Mouse (Mus musculus) monocyte, adult 2 months (primary cell): Measurements from ENCODE around the gene Itpkc.
A peak's percentile ranks its signal among the peaks of the same experiment; 100 is the strongest.

ENCODE experiments used
- DNase-seq, 2 experiments: peaks; one replicate each; pipeline ENCODE4 v3.0.0; 2022; ENCODE audit warnings: low spot score in 2 of 2, low read depth in 1 of 2

Gene Itpkc

DNA sequence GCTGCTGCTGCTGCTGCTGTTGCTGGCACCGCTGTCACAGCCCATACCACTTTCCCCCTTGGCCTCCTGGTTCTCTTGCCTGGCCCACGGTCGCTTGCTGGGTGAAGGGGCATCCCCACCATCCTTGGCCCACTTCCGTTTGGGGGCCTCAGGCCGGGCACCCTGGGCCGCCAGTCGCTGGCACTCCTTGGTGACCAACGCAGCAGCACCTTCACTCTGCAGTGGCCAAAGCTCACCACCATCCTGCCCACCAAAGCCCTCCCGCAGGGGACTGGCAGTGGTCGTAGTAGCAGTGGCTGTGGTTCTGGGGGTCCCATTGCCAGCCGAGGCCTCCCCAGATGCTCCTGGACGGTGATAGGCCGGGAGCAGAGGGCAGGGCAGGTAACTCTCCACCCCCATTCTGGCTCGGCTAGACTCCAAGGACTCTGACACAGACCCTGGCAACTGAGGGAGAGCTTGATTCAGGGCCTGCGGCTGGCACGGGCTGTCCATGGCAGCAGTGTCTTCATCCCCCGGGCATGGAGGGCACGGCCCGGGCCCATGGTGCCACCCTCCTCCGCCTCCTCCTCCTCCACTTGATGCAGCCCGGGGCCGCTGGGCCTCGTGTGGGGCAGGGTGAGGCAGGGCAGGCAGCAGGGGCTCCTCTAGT, 63.3 kb downstream of the Itpkc start:
- DNase-seq = no peak

DNA sequence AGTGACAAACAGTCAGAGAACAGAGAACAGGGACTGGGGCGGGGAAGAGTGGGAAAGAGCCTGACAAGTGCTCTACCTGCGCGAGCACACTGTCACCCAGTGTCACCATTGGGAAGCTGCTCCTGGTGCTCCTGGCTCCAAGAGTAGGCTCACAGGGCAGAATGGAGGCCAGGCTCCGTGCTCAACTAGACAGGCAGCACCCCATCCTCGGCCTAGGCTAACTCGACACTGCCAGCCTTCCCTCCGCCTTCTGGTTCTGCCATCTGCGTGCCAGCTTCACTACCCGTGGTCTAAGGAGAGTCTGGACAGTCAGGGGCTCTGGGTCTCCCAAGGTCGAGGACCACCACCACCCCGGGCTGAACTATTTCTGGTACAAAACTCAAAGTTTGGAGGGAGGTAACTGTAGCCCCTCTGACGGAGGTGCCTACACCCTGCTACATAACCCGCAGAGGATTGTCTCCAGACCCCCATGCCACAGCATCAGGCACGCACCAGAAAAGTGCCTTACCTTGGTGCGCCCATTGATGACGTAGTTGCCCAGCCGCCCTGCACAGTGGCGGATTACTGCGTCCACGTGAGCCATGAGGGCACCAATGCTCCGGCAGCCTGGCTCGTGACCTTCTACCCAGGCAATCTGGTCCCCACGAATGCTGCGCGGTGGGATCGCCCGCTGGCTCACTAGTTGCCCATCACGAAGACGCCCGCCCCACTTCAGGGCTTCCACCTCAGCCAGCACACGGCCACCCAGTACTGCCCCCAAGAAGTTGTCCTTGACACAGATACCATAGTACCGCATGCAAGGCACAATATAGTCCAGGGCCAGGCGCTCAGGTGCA, 64.1 kb downstream of the Itpkc start:
- DNase-seq = no peak

DNA sequence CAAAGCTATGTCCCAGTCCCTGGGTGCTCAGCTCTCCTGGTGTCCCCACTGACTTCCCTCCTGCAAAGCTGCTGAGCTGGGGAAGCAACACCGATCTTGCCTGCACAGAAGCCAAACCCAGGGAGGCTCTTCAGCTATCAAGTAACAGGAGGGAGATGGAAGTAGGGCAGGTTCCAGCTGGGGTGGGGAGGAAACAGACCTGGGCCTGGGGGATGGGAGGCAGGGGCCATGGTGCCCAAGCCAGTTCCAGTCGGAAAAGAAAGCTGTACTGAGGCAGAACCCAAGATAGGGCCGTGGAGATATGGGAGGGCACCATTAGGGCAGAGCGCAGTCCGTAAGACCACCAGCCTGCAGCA, 65.0 kb downstream of the Itpkc start:
- no peak for DNase-seq

DNA sequence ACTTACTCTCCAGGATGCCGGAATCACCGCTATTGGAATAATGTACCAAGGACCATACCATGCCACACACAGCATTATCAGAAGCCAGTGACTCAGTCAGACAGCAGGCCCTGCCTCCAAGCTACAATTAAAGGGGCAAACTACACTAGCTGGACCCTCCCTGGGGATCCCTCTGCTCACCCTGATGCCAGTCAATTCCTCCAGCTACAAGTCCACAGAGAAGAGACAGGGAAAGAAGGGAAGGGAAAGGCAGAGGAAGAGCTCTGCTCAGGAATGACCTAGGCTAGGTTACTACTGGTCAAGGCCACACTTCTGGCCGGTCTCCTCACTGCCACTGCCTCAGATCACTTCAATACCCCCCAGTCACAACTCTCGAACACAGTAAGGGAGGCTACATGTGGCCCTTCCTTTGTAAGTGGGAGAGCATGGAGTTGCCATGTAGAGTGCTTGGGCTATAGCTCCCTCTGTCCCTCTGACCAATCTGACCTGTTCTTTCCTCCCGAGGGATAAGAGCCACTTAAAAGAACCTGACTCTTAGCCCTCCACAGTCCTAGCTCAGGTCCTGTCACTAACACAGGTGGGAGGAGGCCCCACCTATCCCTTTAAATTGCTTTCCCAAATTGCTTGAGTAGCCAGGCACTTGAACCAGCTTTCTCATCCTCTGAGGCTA, 65.5 kb downstream of the Itpkc start:
- no peak for DNase-seq

DNA sequence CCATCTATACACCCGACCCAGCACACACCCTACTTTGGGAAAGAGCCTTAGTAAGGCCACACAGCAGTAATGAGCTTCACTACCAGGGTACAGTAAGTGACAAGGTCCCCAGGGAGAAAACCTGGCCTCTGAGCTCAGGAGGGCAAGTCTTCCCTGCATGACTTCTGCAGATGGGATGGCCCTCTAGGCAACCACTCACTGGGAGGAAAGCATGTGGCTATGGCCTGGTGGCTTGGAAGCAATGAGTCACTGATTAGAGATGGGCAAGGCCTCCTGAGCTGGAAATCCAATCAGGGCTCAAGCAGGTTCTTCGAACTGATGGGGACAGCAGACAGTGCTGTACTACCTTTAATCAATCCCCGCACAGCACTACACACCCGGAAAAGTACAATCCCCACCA, 66.7 kb downstream of the Itpkc start:
- no peak for DNase-seq

DNA sequence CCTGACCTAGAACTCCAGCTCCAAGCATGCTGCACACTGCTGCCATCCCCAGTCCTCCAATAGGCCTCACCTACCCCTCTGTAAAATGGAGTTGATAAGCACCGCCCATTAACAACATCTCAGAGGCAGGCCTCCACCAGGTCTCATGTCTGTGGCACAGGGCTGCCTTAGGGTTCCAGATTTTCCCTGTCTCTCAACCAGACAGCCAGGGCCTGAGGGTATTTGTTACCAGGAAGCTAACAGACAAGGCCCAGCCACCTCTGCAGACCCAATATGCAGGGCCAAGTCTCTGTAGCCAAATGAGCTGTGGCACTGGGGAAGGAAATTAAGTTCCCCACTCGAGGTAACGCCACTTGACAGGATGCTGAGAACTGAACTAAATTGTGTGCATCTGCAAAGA, 67.5 kb downstream of the Itpkc start:
- DNase-seq = no peak

DNA sequence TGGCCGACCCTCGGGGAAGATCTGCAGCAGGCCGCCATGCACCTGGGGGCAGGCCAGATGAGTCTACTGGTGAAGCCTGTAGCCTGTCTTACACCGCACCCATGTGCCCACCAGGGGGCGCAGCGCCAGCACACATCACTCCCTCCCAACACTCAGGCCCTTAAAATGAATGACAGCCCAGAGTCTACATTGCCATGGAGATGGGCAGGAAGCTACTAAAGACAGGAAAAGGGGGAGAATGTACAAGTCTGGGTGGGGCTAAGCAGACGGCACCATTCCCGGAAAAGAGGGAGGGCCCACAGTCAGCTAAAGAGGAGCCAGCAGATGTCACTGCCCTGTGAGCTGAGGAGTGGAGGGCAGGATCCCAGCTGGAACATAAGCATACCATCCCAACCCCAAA, 68.6 kb downstream of the Itpkc start:
- DNase-seq = peak; percentile 48 to 73

DNA sequence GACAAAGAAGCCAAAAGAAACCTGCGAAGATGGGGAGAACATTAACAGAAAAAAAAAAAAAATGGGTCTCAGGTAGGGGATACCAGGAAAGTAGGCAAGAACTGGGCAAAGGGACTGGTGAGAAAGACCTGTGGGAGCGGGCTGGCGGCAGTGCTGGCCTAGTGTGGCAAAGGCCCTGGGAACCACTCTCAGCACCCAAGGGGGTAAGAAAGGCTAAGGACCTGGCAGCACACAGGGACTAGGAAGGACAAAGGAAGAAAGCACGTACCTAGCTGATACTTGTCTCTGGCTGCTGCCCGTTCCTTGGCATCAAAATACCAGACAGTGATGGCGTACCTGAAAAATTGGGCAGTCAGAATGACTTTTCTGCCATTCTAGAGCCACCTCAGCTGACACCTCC, 69.2 kb downstream of the Itpkc start:
- no peak for DNase-seq

DNA sequence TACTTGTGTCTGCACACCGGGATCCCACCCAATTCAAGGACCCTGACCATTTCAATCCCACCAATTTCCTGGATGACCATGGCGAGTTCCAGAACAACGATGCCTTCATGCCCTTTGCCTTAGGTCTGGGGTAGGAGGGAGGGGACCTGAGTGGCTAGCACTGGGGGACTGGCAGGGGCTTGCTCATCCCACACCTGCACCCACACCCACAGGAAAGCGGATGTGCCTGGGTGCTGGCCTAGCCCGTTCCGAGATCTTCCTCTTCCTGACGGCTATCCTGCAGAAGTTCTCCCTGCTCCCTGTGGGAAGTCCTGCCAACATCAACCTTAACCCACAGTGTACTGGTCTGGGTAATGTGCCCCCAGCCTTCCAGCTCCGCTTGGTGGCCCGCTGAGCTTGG, 70.3 kb downstream of the Itpkc start:
- DNase-seq = no peak
